Mouse (Mus musculus) ovary, adult 10 weeks (tissue): ENCODE data around the gene Gm9195. TPM values are rescaled to one million over a fixed set of nuclear protein-coding genes. Genes with fewer than 3 reads are reported as not detected.

Experiments used
- polyA plus RNA-seq: library from polyadenylated mRNA; stranded (reverse); fragments of 350-450 nt; fragmentation: Illumina TruSeq; extraction: RNeasy Lipid Tissue Mini Kit (QIAGEN cat#74804); gene quantifications from one replicate; pipeline ENCODE4 v1.2.3, GENCODE M21; 2014

Gene Gm9195
- not detected for polyA plus RNA-seq

GRCm38 (mm10) chr14:72491738-72492137 lies at the start of gene Gm9195:
TSS of gene Gm9195 (minus strand) at chr14:72491838.

Other genes with a start within 250 kb of the Gm9195 start
- 142 TPM for gene Fndc3a, start 218.2 kb upstream of the Gm9195 start, polyA plus RNA-seq